Mouse (Mus musculus) thymus, adult 2 months (tissue): Measurements from ENCODE around the gene Igf1. TPM values are rescaled to one million over a fixed set of nuclear protein-coding genes. Genes with fewer than 3 reads are reported as not detected.

Source experiments
- DNase-seq: peaks from one replicate; pipeline ENCODE4 v3.0.0; 2021
- H3K27ac ChIP-seq: fragments of 200-500 bp; 2 replicates; pipeline ENCODE4 v1.5.1; 2012; ENCODE audit warnings: low read length, control low read depth; ENCODE audit not compliant: control insufficient read depth, insufficient read depth
- H3K27me3 ChIP-seq: fragments of 200-500 bp; 2 replicates; pipeline ENCODE4 v1.6.1; 2012; ENCODE audit warnings: mild to moderate bottlenecking, low read length, moderate library complexity, mixed read lengths; ENCODE audit not compliant: control insufficient read depth, insufficient read depth
- H3K36me3 ChIP-seq: fragments of 200-500 bp; 2 replicates; pipeline ENCODE4 v1.6.1; 2012; ENCODE audit warnings: mild to moderate bottlenecking, low read length, moderate library complexity; ENCODE audit not compliant: control insufficient read depth, insufficient read depth
- H3K4me1 ChIP-seq: fragments of 200-500 bp; replicated peaks from 2 replicates; pipeline ENCODE4 v1.6.1; 2012; ENCODE audit warnings: low read length; ENCODE audit not compliant: control insufficient read depth, insufficient read depth
- H3K4me3 ChIP-seq: fragments of 200-500 bp; 2 replicates; pipeline ENCODE4 v1.5.1; 2012; ENCODE audit warnings: mild to moderate bottlenecking, low read length, control low read depth, moderate library complexity; ENCODE audit not compliant: control insufficient read depth, insufficient read depth
- CTCF ChIP-seq: fragments of 200-500 bp; IDR thresholded peaks from 2 replicates; pipeline ENCODE4 v1.5.1; 2012; ENCODE audit warnings: mild to moderate bottlenecking, control low read depth, low read length, moderate library complexity, borderline replicate concordance; ENCODE audit not compliant: control insufficient read depth, poor library complexity, insufficient read depth; ENCODE audit errors: extremely low read depth
- POLR2A ChIP-seq: fragments of 200-500 bp; IDR thresholded peaks from 2 replicates; pipeline ENCODE4 v1.6.1; 2012; ENCODE audit warnings: mild to moderate bottlenecking, low read length, control low read depth, moderate library complexity; ENCODE audit not compliant: control insufficient read depth, poor library complexity, insufficient read depth; ENCODE audit errors: extremely low read depth
- WGBS: fragments of 180-500 bp; shearing (Covaris S2); methylation state at CpG from one replicate; pipeline ENCODE4 v1.1.7; 2018; 5-methylcytosine and 5-hydroxymethylcytosine counted together
- polyA plus RNA-seq: library from polyadenylated mRNA; depleted of rRNA; stranded (reverse); fragments of >200 nt; gene quantifications from 2 replicates; pipeline ENCODE4 v1.2.3, GENCODE M21; 2012

Gene Igf1
- polyA plus RNA-seq, 1 experiment: 59.2 TPM

DNA sequence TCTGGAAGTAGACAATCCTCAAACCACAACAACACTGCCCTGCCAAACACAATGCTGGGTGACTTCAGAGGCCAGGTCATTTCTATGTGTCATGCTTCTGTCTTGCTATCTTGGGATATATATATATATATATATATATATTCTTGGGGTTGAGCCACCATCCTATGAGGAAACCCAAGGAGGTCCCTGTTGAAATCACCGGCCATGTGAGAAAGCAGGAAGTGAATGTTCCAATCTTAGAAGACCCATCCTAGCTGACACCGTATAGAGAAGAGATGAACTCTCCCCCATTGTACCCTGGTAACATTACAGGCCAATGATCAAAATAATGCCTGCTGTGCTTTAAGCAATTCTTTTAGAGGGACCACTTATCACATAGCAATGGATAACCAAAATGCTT is 28.1 kb upstream of the Igf1 start:
- WGBS: 93% methylated on average over 2 of the region's 2 CpGs
- no peaks in the 10 kb centered on the region for H3K4me1 ChIP-seq
- no peak for DNase-seq
- no peak overlapping the region for H3K27ac ChIP-seq
- H3K27me3 ChIP-seq: no peaks in the 10 kb centered on the region
- TF ChIP-seq POLR2A (no peak), CTCF (no peak)
- H3K36me3 ChIP-seq: no peaks in the 10 kb centered on the region
- H3K4me3 ChIP-seq: no peak overlapping the region

DNA sequence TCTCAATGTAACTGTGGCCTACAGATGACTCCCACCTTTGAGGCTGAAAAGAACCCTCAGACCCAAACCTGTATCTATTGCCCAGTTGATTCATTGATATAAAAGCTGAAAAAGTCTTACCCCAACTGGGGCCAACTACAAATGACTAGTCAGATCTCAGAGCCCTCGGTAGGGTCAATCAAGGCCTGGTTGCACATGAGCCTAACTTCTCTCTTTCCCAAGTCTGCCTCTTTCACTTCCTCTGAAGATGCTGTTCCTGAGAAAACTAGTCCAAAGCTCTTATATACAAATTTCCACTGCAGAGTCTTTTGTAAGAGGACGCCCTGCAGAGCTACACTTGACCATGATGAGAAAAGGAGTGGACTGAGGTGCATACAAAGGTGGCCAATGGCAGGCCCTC is 27.4 kb upstream of the Igf1 start:
- TF ChIP-seq CTCF (no peak), POLR2A (no peak)
- Histone ChIP-seq H3K4me1 (no peaks in the 10 kb centered on the region), H3K27me3 (no peaks in the 10 kb centered on the region), H3K36me3 (no peaks in the 10 kb centered on the region), H3K4me3 (no peak overlapping the region), H3K27ac (no peak overlapping the region)
- 91% methylated on average over 2 of the region's 2 CpGs for WGBS
- no peak for DNase-seq

DNA sequence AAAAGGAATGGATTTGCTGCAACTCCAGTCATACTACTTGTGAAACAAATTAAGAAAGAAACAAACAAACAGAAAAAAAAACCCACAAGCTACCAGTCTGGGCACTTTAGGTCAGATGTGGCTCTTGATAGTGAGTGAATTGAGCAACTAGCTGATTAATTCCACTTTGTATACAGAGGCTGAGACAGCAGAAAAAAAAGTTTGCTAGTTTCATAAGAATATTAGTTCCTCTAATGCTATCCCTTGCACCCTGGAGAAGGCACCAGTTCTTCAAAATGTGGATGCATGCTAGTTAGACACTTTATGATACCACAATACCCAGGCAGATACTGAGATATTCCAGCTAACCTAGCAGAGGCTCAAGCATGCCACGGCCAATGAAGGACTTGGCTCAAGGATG is 26.0 kb upstream of the Igf1 start:
- Histone ChIP-seq H3K27ac (no peak overlapping the region), H3K36me3 (no peaks in the 10 kb centered on the region), H3K4me3 (no peak overlapping the region), H3K27me3 (no peaks in the 10 kb centered on the region), H3K4me1 (no peaks in the 10 kb centered on the region)
- TF ChIP-seq POLR2A (no peak), CTCF (no peak)
- DNase-seq: no peak
- 85% methylated on average over 1 of the region's 1 CpGs for WGBS

DNA sequence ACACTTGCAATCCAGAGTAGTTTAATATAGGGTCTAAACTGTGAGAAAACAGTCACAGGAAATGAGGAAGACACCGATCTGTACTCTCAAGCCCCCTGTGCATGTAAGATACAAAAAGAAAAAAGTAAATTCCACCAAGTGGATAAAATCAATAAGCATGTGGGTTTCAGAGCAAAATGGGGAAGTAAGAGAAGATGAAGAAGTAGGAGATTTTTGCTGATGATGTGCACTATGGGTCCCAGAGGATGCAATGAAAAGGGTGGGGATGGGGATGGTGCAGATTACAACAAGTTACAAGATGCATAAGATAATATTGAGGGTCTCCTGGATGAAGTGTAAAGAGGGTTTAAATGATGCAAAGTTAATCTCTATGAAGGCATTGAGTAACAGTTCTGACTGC is 18.6 kb upstream of the Igf1 start:
- no peak overlapping the region for H3K4me3 ChIP-seq
- TF ChIP-seq CTCF: no peak
- TF ChIP-seq POLR2A: no peak
- no peaks in the 10 kb centered on the region for H3K4me1 ChIP-seq
- WGBS: 64% methylated on average over 1 of the region's 1 CpGs
- no peaks in the 10 kb centered on the region for H3K27me3 ChIP-seq
- no peak for DNase-seq
- H3K36me3 ChIP-seq: no peaks in the 10 kb centered on the region
- H3K27ac ChIP-seq: no peak overlapping the region

DNA sequence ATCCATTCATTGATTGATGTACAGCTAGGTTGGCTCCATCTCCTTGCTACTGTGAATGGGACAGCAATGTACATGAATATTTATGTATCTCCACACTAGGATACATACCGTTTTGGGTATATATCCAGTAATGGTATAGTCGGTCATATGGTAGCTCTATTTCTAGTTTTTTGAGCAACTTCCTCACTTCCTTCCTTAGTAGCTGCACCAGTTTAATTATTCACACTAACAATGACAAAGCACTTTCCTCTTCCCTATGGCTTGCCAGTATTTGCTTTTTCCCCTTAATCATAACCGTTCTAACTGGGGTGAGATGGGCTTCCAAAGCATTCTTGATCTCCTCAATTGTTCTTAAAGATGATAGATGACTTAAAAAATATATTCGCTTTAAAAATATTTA is 15.6 kb upstream of the Igf1 start:
- no peak for DNase-seq
- Histone ChIP-seq H3K27me3 (no peaks in the 10 kb centered on the region), H3K27ac (no peak overlapping the region), H3K36me3 (no peaks in the 10 kb centered on the region), H3K4me3 (no peak overlapping the region), H3K4me1 (no peaks in the 10 kb centered on the region)
- TF ChIP-seq CTCF: no peak
- TF ChIP-seq POLR2A: no peak
- WGBS: 46% methylated on average over 4 of the region's 4 CpGs

DNA sequence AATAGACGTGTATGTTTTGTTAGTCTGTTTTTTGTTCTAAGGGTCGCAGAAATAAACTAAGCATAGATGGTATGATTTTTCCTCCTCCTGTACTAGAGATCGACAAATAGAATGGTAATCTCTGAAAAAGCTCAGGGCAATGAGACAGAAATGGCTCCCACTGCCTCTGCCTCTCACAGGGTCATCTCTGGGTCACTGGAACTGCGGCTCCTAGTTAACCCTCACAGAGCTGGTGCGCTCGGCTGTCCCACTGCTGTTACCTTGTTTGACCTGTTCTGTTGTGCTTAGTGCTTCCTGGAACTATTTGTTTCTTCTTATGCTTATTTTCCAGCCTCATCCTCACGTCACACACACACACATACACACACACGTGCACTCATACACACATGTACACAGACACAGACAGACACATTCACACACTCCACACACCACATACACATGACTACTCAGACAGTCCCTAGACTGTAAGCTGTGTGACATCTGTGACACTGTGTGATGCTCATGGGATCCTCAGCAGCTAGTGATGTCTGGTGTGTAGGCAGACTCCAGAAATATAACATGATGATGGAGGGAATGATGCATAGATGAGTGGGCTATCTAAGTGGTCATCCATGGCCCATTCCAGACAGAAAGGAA is 13.0 kb upstream of the Igf1 start:
- TF ChIP-seq CTCF (no peak), POLR2A (no peak)

DNA sequence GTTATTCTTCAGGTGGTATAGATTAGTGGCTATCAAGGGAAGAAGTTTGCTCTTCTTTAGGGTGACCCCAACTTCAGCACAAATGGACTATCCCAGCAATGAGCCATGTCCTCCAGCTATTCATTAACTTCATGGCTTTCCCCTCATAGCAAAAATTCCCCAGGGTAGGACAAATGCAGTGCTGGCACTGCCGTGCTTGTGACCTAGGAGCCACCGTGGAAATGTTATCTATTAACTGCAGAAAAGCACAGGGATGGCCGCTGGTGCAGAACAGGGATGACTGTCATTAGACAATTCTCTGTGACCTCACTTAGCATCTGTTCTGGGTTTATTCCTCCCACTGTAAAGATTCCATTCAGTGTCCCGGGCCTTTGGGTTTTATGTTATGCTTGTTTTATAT is 10.2 kb upstream of the Igf1 start:
- DNase-seq: no peak
- H3K27me3 ChIP-seq: no peaks in the 10 kb centered on the region
- 92% methylated on average over 4 of the region's 4 CpGs for WGBS
- no peak overlapping the region for H3K4me3 ChIP-seq
- no peaks in the 10 kb centered on the region for H3K4me1 ChIP-seq
- H3K36me3 ChIP-seq: no peaks in the 10 kb centered on the region
- TF ChIP-seq POLR2A (no peak), CTCF (no peak)
- H3K27ac ChIP-seq: no peak overlapping the region

More for the DNA sequence above, 13.0 kb upstream of the Igf1 start:
- 88% methylated on average over 8 of the region's 8 CpGs for WGBS
- Histone ChIP-seq H3K4me1 (no peaks in the 10 kb centered on the region), H3K27ac (no peak overlapping the region), H3K4me3 (no peak overlapping the region), H3K36me3 (no peaks in the 10 kb centered on the region), H3K27me3 (no peaks in the 10 kb centered on the region)
- no peak for DNase-seq
